Mouse (Mus musculus): ENCODE results near the gene St6galnac4.

Gene St6galnac4

GRCm38 (mm10) chr2:32627266-32628043, 40.6 kb downstream of the St6galnac4 start:
- no peak for DNase-seq (ENCODE audit: low spot score in 2 of 2)

- no peak for DNase-seq (ENCODE audit: low spot score in 2 of 2)
Observed at GRCm38 (mm10) chr2:32628044-32628550, 41.2 kb downstream of the St6galnac4 start.

GRCm38 (mm10) chr2:32628729-32629128, 41.8 kb downstream of the St6galnac4 start:
- peak in 1 of 2 experiments; percentile 85 for DNase-seq (ENCODE audit: low spot score in 2 of 2)

GRCm38 (mm10) chr2:32629276-32629976, 42.5 kb downstream of the St6galnac4 start:
- DNase-seq (ENCODE audit: low spot score in 2 of 2), result peak in 1 of 2 experiments; percentile 70

GRCm38 (mm10) chr2:32630036-32630435, 43.1 kb downstream of the St6galnac4 start:
- DNase-seq (ENCODE audit: low spot score in 2 of 2), result no peak

GRCm38 (mm10) chr2:32631046-32631445, 44.2 kb downstream of the St6galnac4 start:
- no peak for DNase-seq (ENCODE audit: low spot score in 2 of 2)

GRCm38 (mm10) chr2:32631737-32632394, 45.0 kb downstream of the St6galnac4 start:
- DNase-seq (ENCODE audit: low spot score in 2 of 2), result peak; percentile 66 to 82

- DNase-seq (ENCODE audit: low spot score in 2 of 2), result no peak
Observed at GRCm38 (mm10) chr2:32633660-32634059, 46.8 kb downstream of the St6galnac4 start.

- DNase-seq (ENCODE audit: low spot score in 2 of 2), result no peak
Observed at GRCm38 (mm10) chr2:32634277-32635105, 47.6 kb downstream of the St6galnac4 start.

GRCm38 (mm10) chr2:32636617-32637016, 49.7 kb downstream of the St6galnac4 start:
- no peak for DNase-seq (ENCODE audit: low spot score in 2 of 2)

- DNase-seq (ENCODE audit: low spot score in 2 of 2), result no peak
Observed at GRCm38 (mm10) chr2:32637778-32638281, 50.9 kb downstream of the St6galnac4 start.

GRCm38 (mm10) chr2:32639632-32640031, 52.7 kb downstream of the St6galnac4 start:
- DNase-seq (ENCODE audit: low spot score in 2 of 2), result no peak

- DNase-seq (ENCODE audit: low spot score in 2 of 2), result no peak
Observed at GRCm38 (mm10) chr2:32640550-32641051, 53.7 kb downstream of the St6galnac4 start.

- no peak for DNase-seq (ENCODE audit: low spot score in 2 of 2)
Observed at GRCm38 (mm10) chr2:32641810-32642209, 54.9 kb downstream of the St6galnac4 start.

- DNase-seq (ENCODE audit: low spot score in 2 of 2), result no peak
Observed at GRCm38 (mm10) chr2:32642813-32643212, 55.9 kb downstream of the St6galnac4 start.

GRCm38 (mm10) chr2:32644083-32644482, 57.2 kb downstream of the St6galnac4 start:
- DNase-seq (ENCODE audit: low spot score in 2 of 2), result no peak

- DNase-seq (ENCODE audit: low spot score in 2 of 2), result no peak
Observed at GRCm38 (mm10) chr2:32644799-32645475, 58.0 kb downstream of the St6galnac4 start.

GRCm38 (mm10) chr2:32645647-32646046, 58.8 kb downstream of the St6galnac4 start:
- DNase-seq (ENCODE audit: low spot score in 2 of 2), result no peak

GRCm38 (mm10) chr2:32646379-32647056, 59.6 kb downstream of the St6galnac4 start, which contains the start of gene Eng:
Gene Eng (plus strand): TSS chr2:32646595.
- no peak for DNase-seq (ENCODE audit: low spot score in 2 of 2)

GRCm38 (mm10) chr2:32647366-32647765, 60.5 kb downstream of the St6galnac4 start:
- no peak for DNase-seq (ENCODE audit: low spot score in 2 of 2)

Data from cerebellum, postnatal 4 days (tissue).